Mouse (Mus musculus) neutrophil, adult 5-6 weeks (primary cell): Measurements from ENCODE around the gene Adgb. TPM values are rescaled to one million over a fixed set of nuclear protein-coding genes. Genes with fewer than 3 reads are reported as not detected.
"Not testable (repeated sequence)": the region's sequence is repeated elsewhere in the genome, so short reads cannot be mapped to it uniquely, and the experiment has no call there.

ENCODE experiments used
- ATAC-seq: fragments of 151-379, 151-347 bp; 2 replicates; pipeline ENCODE4 v1.8.0; 2017; ENCODE audit warnings: mild to moderate bottlenecking, moderate TSS enrichment; ENCODE audit not compliant: insufficient number of reproducible peaks, poor library complexity, low FRiP score, severe bottlenecking; ENCODE audit errors: extremely low read depth
- total RNA-seq: library from RNA; stranded (forward); fragments of 200-1000 nt; gene quantifications from 2 replicates; pipeline ENCODE4 v1.2.3, GENCODE M21; 2017

Gene Adgb
- 0.74 and 1.3 TPM in 2 replicates for total RNA-seq

DNA sequence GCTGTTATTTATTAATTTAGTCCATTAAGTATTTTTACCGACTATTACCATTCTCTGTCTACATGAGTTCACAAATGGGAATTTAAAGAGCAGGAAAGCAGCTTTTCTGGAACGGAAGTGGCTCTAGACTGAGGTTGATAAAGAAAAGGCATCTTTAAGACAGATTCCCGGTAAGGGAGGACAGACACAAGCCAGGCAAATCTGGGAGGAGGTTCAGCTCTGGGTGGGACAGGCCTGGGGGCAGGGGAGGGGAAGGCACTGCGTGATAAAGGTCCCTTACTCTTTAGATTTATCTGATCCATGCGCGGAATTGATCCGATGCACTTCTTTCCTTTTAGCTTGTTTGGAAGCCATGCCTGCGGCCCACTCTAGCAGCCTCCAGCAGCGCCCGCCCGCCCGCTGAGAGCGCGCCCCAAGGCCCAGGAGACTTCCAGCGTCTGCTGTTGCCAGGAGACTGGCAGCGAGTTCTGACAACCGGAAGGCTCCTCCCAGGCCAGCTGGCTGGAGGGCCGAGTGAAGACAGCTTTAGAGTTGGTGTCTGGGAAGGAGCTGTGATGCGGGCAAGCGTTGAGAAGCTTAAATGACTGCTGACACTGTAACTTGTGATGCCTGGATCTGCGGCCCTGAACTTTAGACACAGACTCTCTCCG, at the start of gene Adgb:
Adgb (minus strand) TSS at position 366 of the 650 bp plus-strand sequence.
- ATAC-seq = no peak

DNA sequence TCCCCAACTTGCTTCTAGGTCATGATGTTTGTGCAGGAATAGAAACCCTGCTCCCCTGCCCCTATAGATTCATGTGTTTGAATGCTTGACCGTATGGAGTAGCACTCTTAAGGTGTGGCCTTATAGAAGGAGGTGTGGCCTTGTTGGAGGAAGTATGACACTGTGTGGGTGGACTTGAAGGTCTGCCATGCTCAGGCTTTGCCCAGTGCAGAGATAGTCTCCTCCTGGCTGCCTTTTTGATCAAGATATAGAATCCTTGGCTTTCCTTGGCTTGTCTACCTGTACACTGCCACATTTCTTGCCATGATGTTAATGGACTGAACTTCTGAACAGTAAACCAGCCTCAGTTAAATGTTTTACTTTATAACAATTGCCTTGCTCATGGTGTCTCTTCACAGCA, 8.0 kb upstream of the Adgb start:
- 0 out of 2 replicates have a peak, but pooled peaks have one; percentile 39 for ATAC-seq

DNA sequence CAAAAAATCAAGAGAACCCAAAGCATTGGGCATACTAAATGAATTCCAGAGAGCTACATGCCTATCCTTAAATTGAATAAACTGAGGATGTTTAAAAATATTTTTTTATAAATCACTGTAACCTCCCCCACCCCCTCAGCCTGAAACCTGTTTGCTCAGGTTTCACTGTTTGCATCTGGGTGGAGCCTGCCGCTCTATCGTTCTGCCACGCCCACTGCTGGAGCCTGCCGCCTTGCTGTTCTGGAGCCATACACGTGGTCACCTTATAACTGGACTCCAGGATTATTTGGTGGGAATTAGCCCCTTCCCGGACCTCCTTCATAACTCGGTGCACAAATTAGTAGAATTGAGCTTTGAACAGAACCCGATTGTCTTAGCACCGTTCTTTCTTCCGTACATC, 5.3 kb upstream of the Adgb start:
- ATAC-seq = not testable (repeated sequence)

DNA sequence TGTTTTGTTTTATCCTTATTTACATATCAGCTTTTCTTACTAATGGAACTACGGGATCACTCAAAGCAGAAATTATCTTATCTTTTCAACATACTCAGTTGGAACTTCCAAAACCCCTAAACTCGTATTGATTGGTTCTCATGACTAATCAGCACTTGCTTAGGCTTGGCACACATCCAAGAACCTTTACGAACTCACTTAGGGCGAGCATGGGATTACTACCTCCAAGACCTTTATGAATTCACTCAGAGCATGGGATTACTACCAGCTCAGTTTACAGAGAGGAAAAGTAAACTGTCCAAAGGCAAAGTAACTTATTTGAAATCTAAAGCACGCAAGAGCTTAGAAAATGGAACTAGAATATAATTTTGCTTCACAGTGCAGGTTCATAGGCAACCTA, 4.8 kb upstream of the Adgb start:
- no peak for ATAC-seq

DNA sequence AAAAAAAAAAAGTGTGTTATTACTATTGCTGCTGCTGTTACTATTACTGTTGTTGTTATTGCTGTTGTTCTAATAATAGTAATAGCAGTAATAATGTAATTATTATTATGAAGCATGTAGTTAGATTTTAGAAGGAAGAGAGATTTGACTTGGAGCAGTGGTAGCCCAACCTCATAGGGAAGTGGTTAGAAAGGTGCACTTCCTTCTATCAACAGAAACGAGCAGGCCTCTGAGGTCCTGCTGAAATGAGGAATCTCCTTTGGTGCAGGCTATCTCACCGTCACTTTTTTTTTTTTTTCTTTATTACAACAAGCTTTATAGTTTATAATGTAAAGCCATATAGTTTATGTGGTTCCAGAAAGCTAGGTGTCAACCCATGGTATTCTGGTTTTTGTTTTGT, 4.4 kb upstream of the Adgb start:
- peak; percentile 87 for ATAC-seq

DNA sequence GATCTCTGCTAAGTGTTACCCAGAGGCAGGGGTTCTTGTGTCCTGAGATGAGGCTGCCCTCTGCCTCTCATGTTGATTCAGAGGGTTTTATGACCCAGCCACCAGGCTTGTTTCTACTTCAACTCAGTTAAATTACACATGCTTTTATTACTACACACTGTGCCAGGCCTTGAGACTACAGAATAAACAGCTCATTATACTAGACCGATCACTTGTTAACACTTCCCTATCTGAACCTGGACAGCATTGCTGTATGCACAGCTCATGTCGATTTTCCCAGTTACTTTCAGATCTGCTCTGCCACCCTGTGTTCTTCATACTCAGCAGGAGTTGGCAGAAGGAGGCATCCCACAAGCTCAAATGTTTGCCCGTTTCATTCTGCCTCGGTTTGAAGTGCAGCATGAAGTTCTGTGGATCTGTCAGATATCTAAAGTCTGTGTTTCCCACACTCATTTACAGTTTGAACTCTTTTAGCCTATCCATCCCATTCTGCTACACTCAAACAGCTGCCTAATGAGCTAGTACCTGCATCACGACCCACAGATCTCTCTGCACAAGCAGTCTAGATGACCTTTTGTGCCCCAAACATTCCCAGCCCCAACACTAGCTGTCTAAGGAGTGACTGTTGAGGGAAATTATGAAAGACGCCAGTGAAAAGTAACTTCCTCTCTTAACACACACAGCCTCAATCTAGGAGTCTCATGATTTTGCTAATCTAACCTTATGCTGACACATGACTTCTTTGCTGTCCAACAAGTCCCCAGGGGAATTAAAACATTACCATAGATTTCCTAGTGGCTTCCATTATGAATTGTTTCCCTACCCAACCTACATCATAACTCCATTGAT, 3.2 kb downstream of the Adgb start:
- peak; percentile 69 for ATAC-seq

DNA sequence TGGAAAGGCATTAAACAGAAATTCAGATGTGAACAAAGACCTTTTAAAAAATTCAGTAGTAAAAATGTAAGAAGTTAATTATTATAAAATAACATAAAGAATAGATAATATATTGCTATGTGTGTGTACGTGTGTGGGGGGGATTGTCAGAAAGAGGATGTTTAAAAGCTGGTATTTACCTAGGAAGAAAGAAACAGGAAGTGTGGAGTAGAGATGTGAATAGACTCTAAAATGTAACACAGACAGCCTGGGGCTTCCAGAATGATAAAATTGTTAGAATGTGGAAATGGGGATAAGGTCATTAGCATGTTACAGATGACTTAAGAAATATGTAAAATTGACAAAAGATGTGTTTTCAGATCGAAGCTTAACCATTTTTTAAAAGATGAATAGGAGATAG, 12.0 kb downstream of the Adgb start:
- no peak; the same call in 1 of the 2 replicates for ATAC-seq

DNA sequence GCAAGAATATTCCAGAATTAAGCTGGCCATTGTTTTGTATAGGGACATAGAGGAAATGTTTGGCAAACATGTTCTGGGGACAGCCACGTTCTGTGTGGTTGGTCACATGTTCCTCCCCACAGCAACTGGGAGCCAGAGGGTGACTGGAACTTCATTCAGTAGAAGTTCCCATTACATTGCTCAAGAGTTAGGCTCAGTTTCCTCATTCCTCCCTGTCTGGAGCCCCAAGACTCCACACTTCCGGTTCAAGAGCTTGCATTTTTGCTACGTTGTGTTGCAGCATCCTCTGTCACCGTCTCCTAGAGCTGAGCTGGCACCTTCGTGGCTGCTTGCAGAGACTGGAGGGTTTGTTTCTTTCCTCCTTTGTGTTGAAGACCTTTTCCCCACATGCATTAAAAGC, 15.1 kb downstream of the Adgb start:
- peak; percentile 92 for ATAC-seq

DNA sequence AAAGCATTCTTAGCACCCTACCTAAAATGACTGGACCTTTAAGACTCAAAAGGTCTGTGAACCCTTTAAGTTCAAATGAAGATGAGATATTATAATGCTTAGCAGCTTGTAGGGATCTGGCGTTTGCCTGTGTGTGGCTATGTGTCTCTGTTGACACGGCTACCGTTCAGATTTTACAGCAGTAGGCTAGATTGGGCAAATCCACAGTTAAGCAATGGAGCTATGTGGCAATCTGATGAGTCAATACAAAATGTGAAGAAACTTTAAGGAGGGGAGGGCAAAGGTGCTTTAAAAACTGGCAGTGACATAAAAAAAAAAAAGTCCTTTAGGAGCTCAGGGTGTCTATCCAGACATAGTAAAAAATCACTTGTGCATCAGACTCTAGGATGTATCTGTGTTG, 23.1 kb downstream of the Adgb start:
- ATAC-seq = peak; percentile 100

DNA sequence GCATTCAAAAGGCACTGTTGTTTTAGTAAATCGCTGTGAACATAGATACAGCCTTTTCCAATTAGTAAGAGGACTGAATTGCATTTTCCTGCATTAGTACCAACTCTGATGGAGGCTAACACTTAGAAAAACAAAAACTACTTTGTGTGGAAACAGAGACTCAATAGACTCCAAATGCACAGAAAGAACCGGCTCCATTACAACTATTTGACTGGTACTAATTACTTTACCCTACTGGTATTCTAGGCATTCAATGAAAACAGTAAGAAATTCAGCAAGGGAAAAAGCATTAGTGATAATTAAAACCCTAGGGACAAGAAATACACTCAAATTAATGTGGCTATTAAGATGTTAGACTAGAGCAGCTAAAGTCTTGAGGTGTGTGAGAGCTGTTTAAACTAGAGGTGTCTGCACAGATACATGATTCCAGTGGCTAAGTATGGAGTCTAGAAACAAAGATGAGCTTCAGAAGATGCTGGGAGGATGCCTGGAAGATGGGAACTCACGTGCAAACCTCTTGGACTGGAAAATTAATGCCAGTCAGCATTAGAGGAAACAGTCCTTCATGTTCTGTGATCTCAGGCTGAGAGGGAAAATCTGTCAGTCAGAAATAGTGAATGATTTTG, 27.2 kb downstream of the Adgb start:
- no peak for ATAC-seq

DNA sequence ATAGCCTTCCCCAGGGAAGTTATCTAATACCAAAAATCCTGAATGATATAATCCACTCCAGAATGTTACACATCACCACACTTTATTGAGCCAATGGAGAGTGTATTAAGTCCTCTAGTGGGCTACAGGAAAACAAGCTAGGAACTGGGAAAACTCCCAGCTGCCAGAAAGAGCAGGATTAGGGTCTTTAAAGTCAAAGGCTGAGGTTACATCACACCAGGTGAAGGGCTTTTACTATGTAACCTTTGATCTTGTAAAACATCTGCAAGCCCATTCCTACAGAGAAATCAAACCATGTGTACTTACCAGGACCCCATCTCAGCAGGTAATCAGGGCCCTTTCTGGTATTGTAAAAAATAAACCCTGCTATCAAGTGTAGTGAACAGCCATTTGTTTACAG, 28.6 kb downstream of the Adgb start:
- no peak for ATAC-seq

DNA sequence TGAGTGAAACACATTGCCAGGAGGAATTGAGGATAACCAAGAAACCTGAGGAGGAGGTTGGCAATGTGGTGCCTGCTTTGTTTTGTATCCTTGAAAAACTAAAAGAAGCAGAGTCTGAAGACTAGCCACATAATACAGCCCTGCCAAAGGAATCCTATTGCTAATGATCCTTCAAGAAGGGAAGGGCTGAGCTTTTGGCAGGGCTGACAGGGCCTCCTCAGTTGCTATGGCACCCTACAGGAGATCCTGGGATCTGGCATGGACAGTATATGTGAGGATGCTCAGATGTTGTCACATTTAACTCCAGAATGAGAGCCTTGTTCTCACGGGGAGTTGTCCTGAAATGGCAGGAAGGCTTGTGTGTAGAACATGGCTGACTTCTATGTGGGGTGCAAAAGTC, 37.1 kb downstream of the Adgb start:
- ATAC-seq = no peak

DNA sequence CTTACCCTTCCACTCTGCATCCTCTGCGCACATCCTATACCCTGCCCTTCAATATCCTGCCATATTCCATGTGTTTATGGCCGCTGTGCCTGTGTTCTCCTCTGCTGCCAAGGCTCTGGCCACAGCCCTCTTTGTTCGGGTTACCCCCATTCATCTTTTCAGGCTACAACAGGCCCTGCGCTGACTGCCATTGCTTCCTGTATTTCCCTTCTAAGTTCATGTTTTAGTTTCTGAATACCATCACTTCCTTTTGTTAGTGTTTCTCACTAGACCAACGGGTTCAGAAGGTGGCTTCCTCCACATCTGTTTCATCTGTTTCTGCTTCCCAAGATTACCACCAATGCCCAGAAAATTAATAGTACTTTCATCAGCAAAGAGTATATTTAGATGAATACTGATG, 42.5 kb downstream of the Adgb start:
- ATAC-seq = no peak

DNA sequence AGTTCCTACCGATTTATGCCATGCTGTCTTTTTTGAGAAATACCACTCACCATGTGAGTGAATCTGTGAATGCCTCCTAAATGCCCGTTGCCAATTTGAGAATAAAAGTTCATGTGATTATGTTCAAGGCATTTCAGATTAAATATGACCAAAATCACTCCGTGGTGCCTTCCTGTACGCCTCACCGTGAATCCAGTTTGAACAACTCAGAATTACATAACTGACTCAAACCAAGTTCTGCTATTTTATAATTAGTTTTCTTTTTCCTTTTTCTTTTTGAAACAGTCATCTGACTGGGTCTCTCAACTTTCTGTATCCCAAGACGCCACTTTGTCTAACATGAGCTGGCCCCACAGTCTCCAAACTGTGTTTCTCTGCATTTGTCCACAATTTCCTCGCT, 43.1 kb downstream of the Adgb start:
- no peak for ATAC-seq

DNA sequence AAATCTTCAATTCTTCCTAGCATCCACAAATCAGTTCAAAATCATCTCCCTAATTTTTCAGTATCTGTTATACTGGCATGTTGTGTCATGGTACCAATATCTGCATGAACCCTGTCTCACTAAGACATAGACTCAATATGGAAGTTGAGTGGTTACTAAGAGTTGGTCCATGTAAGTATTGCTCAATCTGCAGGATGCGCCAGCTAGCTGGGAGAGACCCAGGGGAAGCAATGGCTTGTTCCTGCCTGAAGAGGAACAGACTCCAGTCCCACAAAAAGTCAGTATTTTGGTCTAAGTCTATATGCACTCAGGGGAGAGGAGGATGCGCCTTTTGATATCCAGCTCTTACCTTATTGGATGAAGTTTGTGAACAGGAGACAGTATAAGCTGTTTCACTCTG, 47.7 kb downstream of the Adgb start:
- ATAC-seq = no peak

DNA sequence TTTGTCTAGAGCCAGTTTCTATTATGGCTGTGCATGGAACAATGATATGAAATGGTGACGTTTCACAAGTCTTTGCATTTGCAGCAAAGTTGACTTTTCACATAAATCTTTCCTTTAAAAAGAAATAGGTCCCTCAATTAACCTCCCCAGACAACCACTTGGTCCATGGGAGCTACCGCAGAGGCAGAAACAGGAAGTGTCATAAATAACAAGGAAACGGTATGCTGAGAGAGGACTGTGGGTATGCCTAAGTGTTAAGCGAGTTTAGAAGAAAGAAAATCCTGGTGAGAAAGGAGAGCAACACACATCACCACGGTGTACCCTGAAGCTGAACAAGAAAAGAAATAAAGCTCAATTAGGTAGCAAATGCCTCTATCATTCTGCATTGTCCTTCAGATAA, 61.1 kb downstream of the Adgb start:
- 0 out of 2 replicates have a peak, but pooled peaks have one; percentile 36 for ATAC-seq

DNA sequence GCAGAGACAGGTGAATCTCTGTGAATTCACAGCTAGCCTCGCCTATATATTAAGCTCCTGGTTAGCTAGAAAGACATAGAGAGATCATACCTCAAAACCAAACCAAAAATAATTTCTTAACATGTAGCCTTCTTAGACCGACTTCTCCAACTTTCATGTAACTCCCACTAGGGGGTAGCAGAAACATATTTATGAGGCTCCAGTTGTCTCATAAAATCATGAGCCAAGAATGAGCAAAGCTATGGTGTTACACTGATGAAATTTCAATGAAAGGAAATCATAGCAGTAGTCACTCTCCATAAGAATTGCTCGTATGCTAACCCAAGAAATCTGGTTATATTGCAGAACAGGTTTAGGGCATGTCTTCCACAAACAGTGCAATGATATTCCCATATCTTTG, 64.0 kb downstream of the Adgb start:
- ATAC-seq = peak; percentile 97

DNA sequence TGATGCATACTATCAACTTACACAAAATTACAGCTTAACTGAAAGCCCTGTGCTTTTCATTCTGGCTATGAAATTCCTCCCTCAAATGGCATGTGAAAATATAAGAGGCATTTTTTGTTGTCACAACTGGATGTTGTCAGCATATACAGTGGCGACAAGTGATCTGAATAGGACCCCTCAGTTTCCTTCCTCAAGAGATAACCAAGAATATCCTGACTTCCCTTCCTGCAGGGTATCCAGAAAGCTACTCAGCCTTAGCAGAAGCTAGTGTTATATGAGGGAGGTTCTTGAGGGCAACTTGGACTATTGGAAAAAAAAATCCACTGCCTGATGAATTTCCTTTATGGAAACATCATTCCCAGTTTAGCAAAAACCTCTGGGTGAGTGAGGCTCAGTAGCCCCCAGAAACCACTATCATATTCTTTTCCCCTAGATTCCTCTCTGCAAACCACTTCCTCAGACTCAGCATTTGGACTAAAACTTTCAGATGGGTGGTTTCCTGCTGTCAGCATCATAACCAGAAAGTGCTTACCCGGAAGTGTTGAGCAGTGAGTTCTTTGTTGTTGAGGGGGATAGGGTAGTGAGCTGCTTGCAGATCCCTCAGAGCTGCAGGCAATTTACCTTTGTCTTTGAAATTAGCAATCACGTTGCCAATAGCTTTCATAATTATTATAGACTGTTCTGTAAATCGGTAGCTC, 76.2 kb downstream of the Adgb start:
- no peak for ATAC-seq

DNA sequence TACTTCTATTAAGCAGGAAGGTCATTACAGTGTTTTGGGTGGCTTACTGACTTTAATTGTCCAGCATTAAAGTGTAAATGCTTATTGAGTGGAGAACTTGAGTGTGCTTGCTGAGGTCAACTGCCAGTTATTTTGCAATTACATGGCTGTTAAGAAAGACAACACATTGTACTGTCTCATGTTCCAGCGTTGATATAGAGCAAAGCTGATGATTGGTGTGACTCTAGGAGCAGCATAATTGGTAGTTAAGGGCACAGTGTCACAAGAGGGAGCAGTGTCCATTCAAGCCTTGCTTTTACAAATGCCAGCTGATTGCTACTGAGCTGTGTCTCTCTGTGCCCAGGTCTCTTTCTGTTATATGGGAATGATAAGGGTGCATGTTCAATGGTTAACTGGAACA, 97.5 kb downstream of the Adgb start:
- ATAC-seq = no peak
